Comparison of ENCODE assay signal across 12 mouse cellular contexts in genomic region chr5:148346543-148346942, GRCm38 (mm10). TPM values are rescaled to one million over a fixed set of nuclear protein-coding genes. Genes with fewer than 3 reads are reported as not detected.
A peak's percentile ranks its signal among the peaks of the same experiment; 100 is the strongest.
DNase-seq lines count a peak whose midpoint lies in the region; ATAC-seq and TF ChIP-seq lines count a peak whose summit lies in the region.
"Had no signal": no experiment of that assay in that cellular context is flagged by ENCODE, and none has a peak within 500 bp of the region (broad histone marks: within the 10 kb centered on the region; RNA-seq: fewer than 3 reads in every experiment).

No protein-coding gene starts in this region.

- peaks cover 91% of the 10 kb centered on the region for H3K36me3 ChIP-seq in liver, embryonic 13.5 days
- H3K36me3 ChIP-seq in liver, embryonic 11.5 days (ENCODE audit: control insufficient read depth, insufficient read depth, low read length): peaks cover 12% of the 10 kb centered on the region; the same call in 1 of the 2 replicates
- peaks cover 97% of the 10 kb centered on the region for H3K36me3 ChIP-seq in G1E (replicated peaks)

- no peaks in the 10 kb centered on the region for H3K9me3 ChIP-seq in liver, embryonic 13.5 days (replicated peaks)
- no peaks in the 10 kb centered on the region for H3K9me3 ChIP-seq in liver, embryonic 11.5 days (ENCODE audit: control insufficient read depth, low read length)
- no peaks in the 10 kb centered on the region for H3K9me3 ChIP-seq in G1E (replicated peaks)
- H3K9me3 ChIP-seq: forebrain, embryonic 15.5 days had no signal

- H3K4me1 ChIP-seq in liver, embryonic 13.5 days (replicated peaks): peaks cover 8% of the 10 kb centered on the region; the same call in 1 of the 2 replicates
- peaks cover 12% of the 10 kb centered on the region for H3K4me1 ChIP-seq in liver, embryonic 11.5 days (replicated peaks; ENCODE audit: control insufficient read depth, insufficient read depth, low read length)
- peaks cover 2% of the 10 kb centered on the region; the same call in 1 of the 2 replicates for H3K4me1 ChIP-seq in G1E (ENCODE audit: insufficient read depth, low read depth, low read length)

- H3K9ac ChIP-seq in liver, embryonic 13.5 days: no peak overlapping the region
- H3K9ac ChIP-seq in liver, embryonic 11.5 days (ENCODE audit: low read depth, low read length): no peak overlapping the region
- H3K9ac ChIP-seq: forebrain, embryonic 15.5 days had no signal

- DNase-seq in CD4-positive, CD25-positive, alpha-beta regulatory T cell, adult 2 months (ENCODE audit: low read depth, low spot score): peak; percentile 48
- DNase-seq in liver, embryonic 13.5 days: peak; percentile 17
- no peak for DNase-seq in liver, embryonic 11.5 days (ENCODE audit: low spot score)
- peak; percentile 52 for DNase-seq in G1E (ENCODE audit: low spot score)
- no peak for DNase-seq in urinary bladder, adult 2 months (ENCODE audit: low spot score)
- no peak for DNase-seq in heart, adult 18-20 months
- DNase-seq: adrenal gland, postnatal 36 days had no signal

- H3K27me3 ChIP-seq in liver, embryonic 13.5 days: no peaks in the 10 kb centered on the region
- H3K27me3 ChIP-seq in liver, embryonic 11.5 days (replicated peaks; ENCODE audit: control insufficient read depth, insufficient read depth, low read length): no peaks in the 10 kb centered on the region
- H3K27me3 ChIP-seq in G1E (ENCODE audit: insufficient read depth, low read length): no peaks in the 10 kb centered on the region
- H3K27me3 ChIP-seq: forebrain, embryonic 15.5 days had no signal

- no peak overlapping the region for H3K27ac ChIP-seq in liver, embryonic 13.5 days
- H3K27ac ChIP-seq in liver, embryonic 11.5 days (ENCODE audit: low read depth, low read length): no peak overlapping the region
- H3K27ac ChIP-seq: forebrain, embryonic 15.5 days; macrophage had no signal

- whole genome bisulfite sequencing in liver, embryonic 13.5 days (ENCODE audit: insufficient replicate concordance): 79% methylated on average over 8 of the region's 8 CpGs
- 70% methylated on average over 8 of the region's 8 CpGs for WGBS in liver, embryonic 11.5 days

- no peak overlapping the region for H3K4me3 ChIP-seq in liver, embryonic 13.5 days (replicated peaks)
- H3K4me3 ChIP-seq in liver, embryonic 11.5 days (ENCODE audit: low read depth, low read length): no peak overlapping the region
- H3K4me3 ChIP-seq in G1E (ENCODE audit: low read depth, low read length): no peak overlapping the region
- H3K4me3 ChIP-seq: forebrain, embryonic 15.5 days had no signal

- H3K4me2 ChIP-seq in liver, embryonic 13.5 days: no peak overlapping the region
- no peak overlapping the region for H3K4me2 ChIP-seq in liver, embryonic 11.5 days
- H3K4me2 ChIP-seq: forebrain, embryonic 15.5 days had no signal

- ATAC-seq in CD4-positive, CD25-positive, alpha-beta regulatory T cell, adult 4 months: no peak
- no peak for ATAC-seq in liver, embryonic 13.5 days (ENCODE audit: low read depth)
- ATAC-seq in liver, embryonic 11.5 days (replicated peaks; ENCODE audit: low FRiP score): no peak
- ATAC-seq in G1E (ENCODE audit: extremely low read depth, insufficient number of reproducible peaks, low FRiP score, poor library complexity, severe bottlenecking): peak; percentile 68; the same call in 1 of the 2 replicates
- ATAC-seq in megakaryocyte, adult 5-6 weeks (ENCODE audit: poor library complexity, severe bottlenecking): peak; percentile 66; the same call in 1 of the 2 replicates
- ATAC-seq: forebrain, embryonic 15.5 days; intestine, embryonic 16.5 days had no signal

- peak; percentile 53; the same call in 1 of the 2 replicates for TF ChIP-seq CTCF in G1E (IDR thresholded peaks at IDR 0.05; ENCODE audit: low read depth, low read length)

RNA-seq across cellular contexts. Expression of gene Slc7a1, which starts 53.2 kb away (rescaled TPM):
- 10 to 100 TPM; 13.2 to 19.0 TPM for polyA plus RNA-seq in CD4-positive, CD25-positive, alpha-beta regulatory T cell, adult 4 months (2017; shearing (Covaris generic))
- 17.7 and 21.5 TPM in 2 replicates for polyA plus RNA-seq in liver, embryonic 13.5 days (2015; fragmentation: Nextera tagmentation; extraction: Ambion mirVana)
- 58.4 and 63.4 TPM in 2 replicates for polyA plus RNA-seq in liver, embryonic 11.5 days (2014; fragmentation: Nextera tagmentation; extraction: Ambion mirVana)
- total RNA-seq in G1E (2014; fragmentation: Nextera tagmentation): 86.4 and 102 TPM in 2 replicates
- total RNA-seq in G1E (2017): 15.6 and 20.2 TPM in 2 replicates
- 42.2 and 44.5 TPM in 2 replicates for polyA plus RNA-seq in G1E (2012)
- total RNA-seq in megakaryocyte, adult 5-6 weeks (2015): 17.2 and 18.6 TPM in 2 replicates
- total RNA-seq in megakaryocyte, adult 5-6 weeks (2017): 7.6 and 12.3 TPM in 2 replicates
- polyA plus RNA-seq in urinary bladder, adult 2 months (2012; rRNA removed): 4.9 and 7.5 TPM in 2 replicates
- total RNA-seq in heart, adult 18-20 months (2021): 10 to 100 TPM; 11.8 to 13.5 TPM

Comparison
In these comparisons a context has a peak if more than half of its experiments do, and no peak if none do; other contexts are left out.
1. DNase-seq: peak in CD4-positive, CD25-positive, alpha-beta regulatory T cell, adult 2 months (single experiment), liver, embryonic 13.5 days (single experiment) and G1E (single experiment); none in liver, embryonic 11.5 days (single experiment), urinary bladder, adult 2 months (single experiment) and heart, adult 18-20 months (0 of 2).
2. ATAC-seq: peak in G1E (single experiment) and megakaryocyte, adult 5-6 weeks (single experiment); none in CD4-positive, CD25-positive, alpha-beta regulatory T cell, adult 4 months (single experiment), liver, embryonic 13.5 days (single experiment) and liver, embryonic 11.5 days (single experiment).